Mouse (Mus musculus) brain, embryonic 14.5 days (tissue): ENCODE results near the gene Spef2.
"Not testable (repeated sequence)": the region's sequence is repeated elsewhere in the genome, so short reads cannot be mapped to it uniquely, and the experiment has no call there.

ENCODE experiments used
- CTCF ChIP-seq: fragments of 200-500 bp; IDR thresholded peaks from 2 replicates; pipeline ENCODE4 v1.5.1; 2012; ENCODE audit warnings: inconsistent platforms, mild to moderate bottlenecking, moderate library complexity, borderline replicate concordance; ENCODE audit not compliant: insufficient read depth, insufficient read length; ENCODE audit errors: extremely low read depth
- POLR2A ChIP-seq: fragments of 200-500 bp; IDR thresholded peaks from 2 replicates; pipeline ENCODE4 v1.6.1; 2012; ENCODE audit warnings: mild to moderate bottlenecking, inconsistent platforms, borderline replicate concordance; ENCODE audit not compliant: poor library complexity, insufficient read depth, insufficient read length, severe bottlenecking; ENCODE audit errors: extremely low read depth

- not testable (repeated sequence) for TF ChIP-seq POLR2A, CTCF
These were observed 83.7 kb downstream of the Spef2 start for GRCm38 (mm10) chr15:9664948-9665347.
